Mouse (Mus musculus) neural tube, embryonic 12.5 days (tissue): ENCODE data around the gene Tomm40. TPM values are rescaled to one million over a fixed set of nuclear protein-coding genes. Genes with fewer than 3 reads are reported as not detected.

Experiments
- polyA plus RNA-seq: library from polyadenylated mRNA; unstranded; fragments of >200 nt; fragmentation: Nextera tagmentation; extraction: Ambion mirVana; gene quantifications from 2 replicates; pipeline ENCODE4 v1.2.1, GENCODE M21; 2016

The Tomm40 gene
- polyA plus RNA-seq, 1 experiment from 2014 or later = 159 TPM

Other genes with a start within 250 kb of the Tomm40 start
- gene Bloc1s3, start 207.1 kb downstream of the Tomm40 start, polyA plus RNA-seq = 4.6 and 5.7 TPM in 2 replicates
- 50.6 and 51.0 TPM in 2 replicates for gene Trappc6a, start 207.0 kb downstream of the Tomm40 start, polyA plus RNA-seq
- gene Nkpd1, start 197.6 kb downstream of the Tomm40 start, polyA plus RNA-seq = 0.11 and 0.19 TPM in 2 replicates
- 44.3 and 48.8 TPM in 2 replicates for gene Ppp1r37, start 152.4 kb downstream of the Tomm40 start, polyA plus RNA-seq
- 0.30 TPM in 1 of 2 replicates, not detected in the other for gene Zfp296, start 138.2 kb downstream of the Tomm40 start, polyA plus RNA-seq
- 140 and 145 TPM in 2 replicates for gene Gemin7, start 137.8 kb downstream of the Tomm40 start, polyA plus RNA-seq
- gene Clasrp, start 111.0 kb downstream of the Tomm40 start, polyA plus RNA-seq = 70.1 and 79.0 TPM in 2 replicates
- gene Relb, start 86.0 kb downstream of the Tomm40 start, polyA plus RNA-seq = 4.9 and 5.8 TPM in 2 replicates
- gene Clptm1, start 50.4 kb downstream of the Tomm40 start, polyA plus RNA-seq = 104 and 112 TPM in 2 replicates
- gene Apoc2, start 37.5 kb downstream of the Tomm40 start, polyA plus RNA-seq = 1.0 and 1.7 TPM in 2 replicates
- gene Gm44805, start 34.0 kb downstream of the Tomm40 start, polyA plus RNA-seq = not detected in 2 replicates
- not detected in 2 replicates for gene Apoc4, start 34.0 kb downstream of the Tomm40 start, polyA plus RNA-seq
- 4.9 and 7.2 TPM in 2 replicates for gene Apoc1, start 22.8 kb downstream of the Tomm40 start, polyA plus RNA-seq
- 204 and 207 TPM in 2 replicates for gene Apoe, start 16.2 kb downstream of the Tomm40 start, polyA plus RNA-seq
- 63.5 and 64.4 TPM in 2 replicates for gene Nectin2, start 35.0 kb upstream of the Tomm40 start, polyA plus RNA-seq
- 15.1 and 15.4 TPM in 2 replicates for gene Bcam, start 55.6 kb upstream of the Tomm40 start, polyA plus RNA-seq
- 0.73 and 0.87 TPM in 2 replicates for gene Cblc, start 81.4 kb upstream of the Tomm40 start, polyA plus RNA-seq
- gene Bcl3, start 107.3 kb upstream of the Tomm40 start, polyA plus RNA-seq = 1.0 and 2.1 TPM in 2 replicates
- 1.4 and 1.7 TPM in 2 replicates for gene Gm19345, start 136.6 kb upstream of the Tomm40 start, polyA plus RNA-seq
- not detected in 2 replicates for gene Ceacam16, start 145.9 kb upstream of the Tomm40 start, polyA plus RNA-seq
- not detected in 2 replicates for gene Ceacam19, start 172.5 kb upstream of the Tomm40 start, polyA plus RNA-seq
- 5.9 and 6.8 TPM in 2 replicates for gene Pvr, start 205.7 kb upstream of the Tomm40 start, polyA plus RNA-seq
- 0.14 TPM in 1 of 2 replicates, not detected in the other for gene Igsf23, start 235.3 kb upstream of the Tomm40 start, polyA plus RNA-seq
- gene Ceacam20, start 250.0 kb upstream of the Tomm40 start, polyA plus RNA-seq = not detected in 2 replicates